13 mouse cellular contexts compared by ENCODE assay signal in the genomic region with DNA sequence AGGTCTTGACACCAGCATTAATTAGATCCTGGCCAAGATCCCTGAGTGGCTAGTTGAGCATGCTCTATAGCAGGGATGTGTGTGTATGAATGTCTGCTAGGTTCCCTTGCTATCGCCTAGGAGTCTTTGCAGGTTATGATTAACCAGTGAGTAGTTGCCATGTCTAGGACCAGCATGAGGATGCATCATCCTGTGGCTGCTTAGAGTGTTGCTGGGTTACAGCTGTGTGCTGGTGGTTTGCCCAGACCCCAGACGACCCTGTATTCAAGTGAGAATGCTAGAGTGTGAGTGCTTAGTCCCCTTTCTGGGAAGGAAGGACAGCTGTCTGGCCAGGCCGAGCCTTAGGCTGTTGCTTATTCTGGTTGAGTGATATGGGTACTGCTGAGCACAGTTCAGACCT. TPM values are rescaled to one million over a fixed set of nuclear protein-coding genes. Genes with fewer than 3 reads are reported as not detected.
"Had no signal": no experiment of that assay in that cellular context is flagged by ENCODE, and none has a peak within 500 bp of the region (broad histone marks: within the 10 kb centered on the region; RNA-seq: fewer than 3 reads in every experiment).

No protein-coding gene starts in this region.

- H3K27ac ChIP-seq: limb, embryonic 15.5 days; lung, embryonic 15.5 days; macrophage; midbrain, embryonic 13.5 days; stomach, embryonic 15.5 days had no signal

- H3K4me1 ChIP-seq: limb, embryonic 15.5 days; lung, embryonic 15.5 days; midbrain, embryonic 13.5 days; stomach, embryonic 15.5 days had no signal

- H3K27me3 ChIP-seq: limb, embryonic 15.5 days; lung, embryonic 15.5 days; megakaryocyte, embryonic 14.5 days; midbrain, embryonic 13.5 days; stomach, embryonic 15.5 days had no signal

- H3K9me3 ChIP-seq: limb, embryonic 15.5 days; lung, embryonic 15.5 days; midbrain, embryonic 13.5 days; stomach, embryonic 15.5 days had no signal

- H3K4me3 ChIP-seq: limb, embryonic 15.5 days; lung, embryonic 15.5 days; megakaryocyte, embryonic 14.5 days; midbrain, embryonic 13.5 days; stomach, embryonic 15.5 days had no signal

- H3K36me3 ChIP-seq: lung, embryonic 15.5 days; stomach, embryonic 15.5 days had no signal

- H3K4me2 ChIP-seq: limb, embryonic 15.5 days; lung, embryonic 15.5 days; midbrain, embryonic 13.5 days; stomach, embryonic 15.5 days had no signal

- H3K9ac ChIP-seq: limb, embryonic 15.5 days; lung, embryonic 15.5 days; midbrain, embryonic 13.5 days; stomach, embryonic 15.5 days had no signal

- ATAC-seq: inflammation-experienced regulatory T-cells, adult 6 months; intestine, postnatal 0 days; midbrain, embryonic 13.5 days had no signal

- DNase-seq: kidney, adult 8-10 months; kidney, postnatal 25 days; layer of hippocampus, postnatal 36 days; lung, postnatal 14 days; right cerebral cortex, adult 18-20 months had no signal

RNA-seq across cellular contexts. Expression of gene Zfp750, which starts 39.4 kb away (rescaled TPM):
- polyA plus RNA-seq: macrophage had no signal
